Mouse (Mus musculus) urinary bladder, adult 18-20 months (tissue): ENCODE results near the gene Ulk3.

ENCODE experiments used
- DNase-seq, 2 experiments: peaks; one replicate each; pipeline ENCODE4 v3.0.0; 2022; ENCODE audit warnings: low spot score in 2 of 2, mixed read lengths in 2 of 2

Ulk3 gene

GRCm38 (mm10) chr9:57643856-57644180 lies 54.6 kb downstream of the Ulk3 start:
- DNase-seq = no peak

GRCm38 (mm10) chr9:57644442-57644943 lies 55.2 kb downstream of the Ulk3 start:
- peak in 1 of 2 experiments; percentile 36 for DNase-seq

GRCm38 (mm10) chr9:57644944-57645893 lies 56.0 kb downstream of the Ulk3 start:
- peak; percentile 87 to 92 for DNase-seq
